ENCODE assay signal across 10 mouse cellular contexts in the genomic region with DNA sequence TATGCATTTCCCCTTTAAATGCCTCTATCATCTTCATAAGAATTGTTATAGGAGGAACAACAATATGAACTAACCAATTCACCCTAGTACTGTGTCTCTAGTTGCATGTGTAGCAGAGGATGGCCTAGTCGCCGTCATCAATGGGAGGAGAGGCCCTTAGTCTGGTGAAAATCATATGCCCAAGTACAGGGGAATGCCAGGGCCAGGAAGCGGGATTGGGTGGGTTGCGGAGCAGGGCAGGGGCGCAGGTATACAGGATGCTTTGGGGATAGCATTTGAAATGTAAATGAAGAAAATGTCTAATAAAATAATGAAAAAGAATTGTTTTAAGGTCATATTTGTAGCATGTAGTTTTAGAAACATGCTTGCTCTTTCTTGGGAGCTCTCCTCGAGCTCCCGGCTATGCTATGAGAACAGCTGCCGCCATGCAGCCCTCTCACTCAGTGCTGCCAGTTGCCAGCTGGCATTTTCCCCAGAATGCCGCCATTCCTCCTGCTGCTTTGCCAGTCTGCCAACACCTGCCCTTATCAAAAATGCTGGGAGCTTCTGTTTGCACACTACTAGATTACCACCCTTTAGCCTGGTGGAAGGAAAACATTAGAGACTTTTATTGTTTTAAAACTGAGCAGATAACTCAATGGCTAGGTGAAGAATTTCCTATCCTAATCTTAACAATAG.
A peak's percentile ranks its signal among the peaks of the same experiment; 100 is the strongest.
DNase-seq lines count a peak whose midpoint lies in the region; ATAC-seq and TF ChIP-seq lines count a peak whose summit lies in the region.
"Had no signal": no experiment of that assay in that cellular context is flagged by ENCODE, and none has a peak within 500 bp of the region (broad histone marks: within the 10 kb centered on the region; RNA-seq: fewer than 3 reads in every experiment).

No protein-coding gene starts in this region.

- no peak overlapping the region for H3K9ac ChIP-seq in neural tube, embryonic 14.5 days (replicated peaks; ENCODE audit: low read depth, low read length)
- no peak overlapping the region for H3K9ac ChIP-seq in forebrain, postnatal 0 days
- no peak overlapping the region for H3K9ac ChIP-seq in lung, postnatal 0 days (replicated peaks; ENCODE audit: low read depth)

- H3K4me2 ChIP-seq in neural tube, embryonic 14.5 days (ENCODE audit: low read depth, low read length): no peak overlapping the region
- no peak overlapping the region for H3K4me2 ChIP-seq in forebrain, postnatal 0 days (ENCODE audit: low read depth)
- no peak overlapping the region for H3K4me2 ChIP-seq in lung, postnatal 0 days (replicated peaks; ENCODE audit: low read depth, low read length)

- H3K27me3 ChIP-seq in neural tube, embryonic 14.5 days (ENCODE audit: control insufficient read depth, insufficient read depth, low read length): no peaks in the 10 kb centered on the region
- H3K27me3 ChIP-seq in forebrain, postnatal 0 days (ENCODE audit: insufficient read depth, low read length): no peaks in the 10 kb centered on the region
- no peaks in the 10 kb centered on the region for H3K27me3 ChIP-seq in lung, postnatal 0 days (replicated peaks; ENCODE audit: insufficient read depth, low read length)
- H3K27me3 ChIP-seq: Patski had no signal

- no peaks in the 10 kb centered on the region for H3K4me1 ChIP-seq in neural tube, embryonic 14.5 days (ENCODE audit: control insufficient read depth, insufficient read depth, low read length)
- no peaks in the 10 kb centered on the region for H3K4me1 ChIP-seq in forebrain, postnatal 0 days (ENCODE audit: insufficient read depth)
- no peaks in the 10 kb centered on the region for H3K4me1 ChIP-seq in lung, postnatal 0 days (ENCODE audit: insufficient read depth, low read depth, low read length)

- H3K27ac ChIP-seq in neural tube, embryonic 14.5 days (ENCODE audit: low read depth, low read length): peak overlapping the region; percentile 10; the same call in 1 of the 2 replicates
- H3K27ac ChIP-seq in forebrain, postnatal 0 days (ENCODE audit: low read depth, low read length): no peak overlapping the region
- H3K27ac ChIP-seq in lung, postnatal 0 days (ENCODE audit: low read length): no peak overlapping the region

- H3K9me3 ChIP-seq in neural tube, embryonic 14.5 days (ENCODE audit: control insufficient read depth, low read length): no peaks in the 10 kb centered on the region
- H3K9me3 ChIP-seq in forebrain, postnatal 0 days (ENCODE audit: low read length): no peaks in the 10 kb centered on the region
- no peaks in the 10 kb centered on the region for H3K9me3 ChIP-seq in lung, postnatal 0 days (ENCODE audit: low read length)

- WGBS in neural tube, embryonic 14.5 days: 83% methylated on average over 9 of the region's 9 CpGs
- 67% methylated on average over 9 of the region's 9 CpGs for WGBS in forebrain, postnatal 0 days
- WGBS in lung, postnatal 0 days: 85% methylated on average over 9 of the region's 9 CpGs

- DNase-seq in neural tube, embryonic 10.5 days (ENCODE audit: extremely low spot score, low spot score): no peak
- peak; percentile 87 for DNase-seq in forebrain, postnatal 0 days
- peak; percentile 82 for DNase-seq in layer of hippocampus, adult 9-11 months
- DNase-seq in right cerebral cortex, postnatal 36 days (ENCODE audit: low spot score in 2 of 2): peak; percentile 39 to 45
- no peak for DNase-seq in kidney, postnatal 36 days
- no peak for DNase-seq in thymus, postnatal 14 days
- DNase-seq in lung, postnatal 0 days (ENCODE audit: low spot score): no peak
- DNase-seq: kidney, adult 8-10 months had no signal

- no peaks in the 10 kb centered on the region for H3K36me3 ChIP-seq in neural tube, embryonic 14.5 days (ENCODE audit: control insufficient read depth, insufficient read depth, low read length)
- H3K36me3 ChIP-seq in forebrain, postnatal 0 days (ENCODE audit: insufficient read depth): no peaks in the 10 kb centered on the region
- H3K36me3 ChIP-seq in lung, postnatal 0 days (ENCODE audit: insufficient read depth, low read length): no peaks in the 10 kb centered on the region

- ATAC-seq in neural tube, embryonic 14.5 days (ENCODE audit: low read depth): peak; percentile 90
- ATAC-seq in forebrain, postnatal 0 days: peak; percentile 97
- ATAC-seq in lung, postnatal 0 days: no peak
- ATAC-seq: Patski had no signal

- no peak for TF ChIP-seq EP300 in lung, postnatal 0 days (IDR thresholded peaks at IDR 0.05)

- H3K4me3 ChIP-seq in neural tube, embryonic 14.5 days (ENCODE audit: low read depth, low read length): no peak overlapping the region
- no peak overlapping the region for H3K4me3 ChIP-seq in forebrain, postnatal 0 days (ENCODE audit: low read depth, low read length)
- no peak overlapping the region for H3K4me3 ChIP-seq in lung, postnatal 0 days (ENCODE audit: low read depth, low read length)

- no peak for TF ChIP-seq CTCF in forebrain, postnatal 0 days (IDR thresholded peaks at IDR 0.05; ENCODE audit: low read depth)
- no peak for TF ChIP-seq CTCF in lung, postnatal 0 days (IDR thresholded peaks at IDR 0.05)

Comparison
In these comparisons a context has a peak if more than half of its experiments do, and no peak if none do; other contexts are left out.
1. DNase-seq: peak in forebrain, postnatal 0 days (single experiment), layer of hippocampus, adult 9-11 months (single experiment) and right cerebral cortex, postnatal 36 days (2 of 2); none in neural tube, embryonic 10.5 days (single experiment), kidney, postnatal 36 days (0 of 2), thymus, postnatal 14 days (single experiment) and lung, postnatal 0 days (single experiment).